Mouse (Mus musculus): ENCODE measurements around the gene Tubg1.

DNA sequence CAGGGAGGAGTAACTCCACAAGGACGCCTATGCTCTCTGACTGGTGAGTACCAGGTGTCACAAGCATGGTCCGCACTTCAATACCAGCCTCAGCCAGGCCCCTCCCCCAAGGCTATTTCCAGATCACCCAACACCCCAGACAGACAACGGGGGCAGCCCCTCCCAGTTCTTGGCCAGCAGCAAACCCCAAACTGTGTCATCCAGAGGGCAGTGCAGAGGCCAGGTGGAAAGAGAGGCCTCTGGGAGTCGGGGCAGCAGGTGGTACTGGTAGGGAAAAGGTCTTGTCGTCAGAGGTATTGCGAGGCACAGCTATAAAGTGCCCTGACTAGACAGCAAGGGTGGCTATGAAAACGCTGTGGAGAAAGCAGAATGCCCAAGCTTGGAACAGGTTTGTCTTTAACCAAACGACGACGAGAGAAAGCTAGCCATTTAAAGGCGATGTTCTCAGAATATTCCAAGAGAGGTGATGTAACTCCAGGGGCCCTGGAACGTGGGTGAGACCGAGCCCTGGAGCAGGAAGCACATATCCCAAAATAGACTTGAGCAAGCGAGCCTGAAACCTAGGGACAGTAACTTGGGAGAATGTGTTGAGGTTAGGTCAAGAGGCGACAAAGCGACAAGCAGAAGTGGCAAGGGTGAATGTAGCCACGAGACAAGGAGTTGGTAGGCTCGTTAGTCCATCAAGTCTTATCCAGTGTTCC lies 10.5 kb downstream of the Tubg1 start:
- TF ChIP-seq CTCF (IDR thresholded peaks at IDR 0.05; ENCODE audit: low read depth) (peak; percentile 6; the same call in 1 of the 2 replicates), EP300 (IDR thresholded peaks at IDR 0.05; ENCODE audit: low read depth) (no peak)

Data from heart, postnatal 0 days (tissue).